Mouse (Mus musculus) intestine, embryonic 15.5 days (tissue): ENCODE data around the gene Serpina9. TPM values are rescaled to one million over a fixed set of nuclear protein-coding genes. Genes with fewer than 3 reads are reported as not detected.

ENCODE experiments used
- ATAC-seq: fragments of 200-750 bp; cut with Nextera tagmentation; 2 replicates; pipeline ENCODE4 v1.8.0; 2017; ENCODE audit warnings: moderate TSS enrichment, moderate library complexity
- H3K27ac ChIP-seq: fragments of 300-500 bp; sonication (generic); 2 replicates; pipeline ENCODE4 v1.5.1; 2015; ENCODE audit warnings: mild to moderate bottlenecking, inconsistent platforms
- H3K27me3 ChIP-seq: fragments of 300-500 bp; sonication (generic); replicated peaks from 2 replicates; pipeline ENCODE4 v1.6.1; 2015; ENCODE audit warnings: inconsistent platforms
- H3K36me3 ChIP-seq: fragments of 300-500 bp; sonication (generic); 2 replicates; pipeline ENCODE4 v1.6.1; 2015; ENCODE audit warnings: inconsistent platforms
- H3K4me1 ChIP-seq: fragments of 300-500 bp; sonication (generic); replicated peaks from 2 replicates; pipeline ENCODE4 v1.6.1; 2015; ENCODE audit warnings: inconsistent platforms
- H3K4me2 ChIP-seq: fragments of 300-500 bp; sonication (generic); replicated peaks from 2 replicates; pipeline ENCODE4 v1.6.1; 2015; ENCODE audit warnings: mild to moderate bottlenecking, inconsistent platforms
- H3K4me3 ChIP-seq: fragments of 300-500 bp; sonication (generic); replicated peaks from 2 replicates; pipeline ENCODE4 v1.5.1; 2015; ENCODE audit warnings: inconsistent platforms
- H3K9ac ChIP-seq: fragments of 300-500 bp; sonication (generic); 2 replicates; pipeline ENCODE4 v1.6.1; 2015; ENCODE audit warnings: inconsistent platforms
- H3K9me3 ChIP-seq: fragments of 300-500 bp; sonication (generic); 2 replicates; pipeline ENCODE4 v1.6.1; 2016; ENCODE audit warnings: inconsistent platforms
- WGBS: fragments of 180-500 bp; shearing (Covaris S2); methylation state at CpG from one replicate; pipeline ENCODE4 v1.1.7; 2015; 5-methylcytosine and 5-hydroxymethylcytosine counted together
- polyA plus RNA-seq: library from polyadenylated mRNA; unstranded; fragments of >200 nt; fragmentation: Nextera tagmentation; extraction: Ambion mirVana; gene quantifications from 2 replicates; pipeline ENCODE4 v1.2.1, GENCODE M21; 2015

Serpina9 gene
- polyA plus RNA-seq = not detected in 2 replicates

GRCm38 (mm10) chr12:104013620-104014019, at the start of gene Serpina9:
Gene Serpina9, minus strand, starts transcription at chr12:104013755.
- Histone ChIP-seq H3K36me3 (no peaks in the 10 kb centered on the region), H3K9ac (no peak within 1 kb of the TSS), H3K4me3 (no peak within 1 kb of the TSS), H3K27ac (no peak within 1 kb of the TSS), H3K27me3 (no peaks in the 10 kb centered on the region), H3K4me2 (no peak within 1 kb of the TSS), H3K4me1 (no peaks in the 10 kb centered on the region), H3K9me3 (no peaks in the 10 kb centered on the region)
- 76% methylated on average over 6 of the region's 6 CpGs for WGBS
- no peak for ATAC-seq

GRCm38 (mm10) chr12:104061862-104062261, 48.3 kb upstream of the Serpina9 start:
- no peak for ATAC-seq
- H3K4me3 ChIP-seq = no peak overlapping the region
- no peaks in the 10 kb centered on the region for H3K27me3 ChIP-seq
- no peaks in the 10 kb centered on the region for H3K4me1 ChIP-seq
- no peaks in the 10 kb centered on the region for H3K36me3 ChIP-seq
- no peaks in the 10 kb centered on the region for H3K9me3 ChIP-seq
- no peak overlapping the region for H3K4me2 ChIP-seq
- H3K27ac ChIP-seq = no peak overlapping the region
- WGBS = 48% methylated on average over 2 of the region's 2 CpGs
- no peak overlapping the region for H3K9ac ChIP-seq

GRCm38 (mm10) chr12:104060126-104060525, 46.6 kb upstream of the Serpina9 start:
- H3K4me1 ChIP-seq = no peaks in the 10 kb centered on the region
- no peak overlapping the region for H3K4me3 ChIP-seq
- H3K9me3 ChIP-seq = no peaks in the 10 kb centered on the region
- no peak for ATAC-seq
- H3K9ac ChIP-seq = no peak overlapping the region
- H3K27ac ChIP-seq = no peak overlapping the region
- H3K27me3 ChIP-seq = no peaks in the 10 kb centered on the region
- H3K4me2 ChIP-seq = no peak overlapping the region
- no peaks in the 10 kb centered on the region for H3K36me3 ChIP-seq
- WGBS = 75% methylated on average over 6 of the region's 6 CpGs

- no peaks in the 10 kb centered on the region for H3K27me3 ChIP-seq
- H3K27ac ChIP-seq = no peak overlapping the region
- WGBS = 85% methylated on average over 7 of the region's 7 CpGs
- no peak overlapping the region for H3K9ac ChIP-seq
- H3K4me1 ChIP-seq = no peaks in the 10 kb centered on the region
- no peaks in the 10 kb centered on the region for H3K9me3 ChIP-seq
- H3K4me2 ChIP-seq = no peak overlapping the region
- no peak for ATAC-seq
- no peaks in the 10 kb centered on the region for H3K36me3 ChIP-seq
- no peak overlapping the region for H3K4me3 ChIP-seq
These were observed 44.0 kb upstream of the Serpina9 start for GRCm38 (mm10) chr12:104057531-104057930.

GRCm38 (mm10) chr12:104057050-104057449, 43.5 kb upstream of the Serpina9 start:
- Histone ChIP-seq H3K27ac (no peak overlapping the region), H3K9ac (no peak overlapping the region), H3K4me1 (no peaks in the 10 kb centered on the region), H3K27me3 (no peaks in the 10 kb centered on the region), H3K36me3 (no peaks in the 10 kb centered on the region), H3K4me3 (no peak overlapping the region), H3K9me3 (no peaks in the 10 kb centered on the region), H3K4me2 (no peak overlapping the region)
- ATAC-seq = no peak
- 30% methylated on average over 4 of the region's 4 CpGs for WGBS

GRCm38 (mm10) chr12:104055755-104056154, 42.2 kb upstream of the Serpina9 start:
- no peaks in the 10 kb centered on the region for H3K9me3 ChIP-seq
- no peaks in the 10 kb centered on the region for H3K36me3 ChIP-seq
- H3K27ac ChIP-seq = no peak overlapping the region
- H3K9ac ChIP-seq = no peak overlapping the region
- 79% methylated on average over 8 of the region's 8 CpGs for WGBS
- ATAC-seq = no peak
- no peak overlapping the region for H3K4me2 ChIP-seq
- no peaks in the 10 kb centered on the region for H3K4me1 ChIP-seq
- no peak overlapping the region for H3K4me3 ChIP-seq
- no peaks in the 10 kb centered on the region for H3K27me3 ChIP-seq

DNA sequence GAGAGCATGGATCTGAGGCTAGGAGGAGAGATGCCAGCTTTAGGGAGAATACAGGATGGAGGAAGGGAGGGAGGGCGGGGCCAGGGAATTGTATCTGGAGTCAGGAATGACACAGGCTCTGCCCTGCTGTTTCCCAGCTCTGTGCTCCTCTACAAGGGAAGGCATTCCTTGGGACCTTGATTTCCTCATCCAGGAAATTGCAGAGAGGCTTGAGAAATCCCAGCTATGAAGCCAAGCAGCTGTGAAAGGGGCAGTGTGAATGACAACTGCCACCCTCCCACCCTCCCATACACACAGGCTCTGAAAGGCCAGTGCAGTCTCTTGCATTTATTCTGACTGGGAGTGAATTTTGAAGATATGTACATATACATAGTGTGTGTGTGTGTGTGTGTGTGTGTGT, 40.4 kb upstream of the Serpina9 start:
- no peak overlapping the region for H3K4me3 ChIP-seq
- H3K4me1 ChIP-seq = no peaks in the 10 kb centered on the region
- ATAC-seq = no peak
- WGBS = 64% methylated on average over 1 of the region's 1 CpGs
- H3K9ac ChIP-seq = no peak overlapping the region
- H3K27ac ChIP-seq = no peak overlapping the region
- H3K9me3 ChIP-seq = no peaks in the 10 kb centered on the region
- no peaks in the 10 kb centered on the region for H3K27me3 ChIP-seq
- no peak overlapping the region for H3K4me2 ChIP-seq
- H3K36me3 ChIP-seq = no peaks in the 10 kb centered on the region

DNA sequence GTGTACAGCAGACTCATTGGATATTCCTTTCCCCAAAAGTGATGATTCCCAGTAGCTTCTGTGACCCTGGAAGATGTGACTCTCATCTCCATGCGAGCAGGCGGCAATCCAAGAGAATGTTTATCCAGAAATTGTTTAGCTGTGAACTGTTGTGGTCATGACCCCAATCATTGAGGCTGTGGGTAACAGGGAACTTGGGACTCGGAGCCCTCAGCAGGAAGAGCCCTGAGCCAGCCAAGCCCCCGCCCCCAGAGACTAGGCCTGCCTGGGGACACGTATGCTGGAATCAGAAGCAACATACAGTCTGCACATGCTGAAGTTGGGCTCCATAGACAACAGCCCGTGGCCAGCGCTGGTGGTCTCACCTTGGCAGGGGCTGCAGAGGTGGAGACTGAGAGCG, 32.2 kb upstream of the Serpina9 start:
- no peak overlapping the region for H3K27ac ChIP-seq
- WGBS = 72% methylated on average over 8 of the region's 8 CpGs
- H3K4me2 ChIP-seq = no peak overlapping the region
- no peaks in the 10 kb centered on the region for H3K27me3 ChIP-seq
- ATAC-seq = no peak
- no peaks in the 10 kb centered on the region for H3K36me3 ChIP-seq
- H3K9ac ChIP-seq = no peak overlapping the region
- H3K9me3 ChIP-seq = no peaks in the 10 kb centered on the region
- H3K4me3 ChIP-seq = no peak overlapping the region
- no peaks in the 10 kb centered on the region for H3K4me1 ChIP-seq

DNA sequence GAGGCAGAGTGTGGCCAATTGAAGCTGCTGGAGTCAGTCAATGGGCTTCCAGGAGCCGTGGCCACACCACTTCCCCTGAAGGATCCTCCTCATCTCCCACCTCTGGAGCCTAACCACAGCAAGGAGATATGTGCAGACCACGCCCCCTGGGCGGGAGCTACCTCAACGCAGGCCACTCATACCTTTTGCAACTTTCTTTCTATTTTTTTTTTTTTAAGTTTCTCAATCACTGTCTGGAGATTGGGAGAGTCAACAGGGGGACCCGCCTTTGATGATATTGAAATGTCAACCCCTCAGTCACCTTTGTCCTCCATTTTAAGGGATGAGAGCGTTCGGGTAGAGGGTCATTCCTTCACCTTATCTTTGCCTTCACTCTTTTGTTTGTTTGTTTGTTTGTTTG, 30.8 kb upstream of the Serpina9 start, which contains the start of gene Serpina12:
TSS of gene Serpina12 (minus strand) at position 101 of the 400 bp plus-strand sequence.
- Histone ChIP-seq H3K9ac (no peak within 1 kb of the TSS), H3K4me3 (no peak within 1 kb of the TSS), H3K9me3 (no peaks in the 10 kb centered on the region), H3K36me3 (no peaks in the 10 kb centered on the region), H3K27me3 (no peaks in the 10 kb centered on the region), H3K4me1 (no peaks in the 10 kb centered on the region), H3K27ac (no peak within 1 kb of the TSS), H3K4me2 (no peak within 1 kb of the TSS)
- 86% methylated on average over 7 of the region's 7 CpGs for WGBS
- no peak for ATAC-seq

- Histone ChIP-seq H3K36me3 (no peaks in the 10 kb centered on the region), H3K27me3 (no peaks in the 10 kb centered on the region), H3K4me1 (no peaks in the 10 kb centered on the region), H3K27ac (no peak overlapping the region), H3K9ac (no peak overlapping the region), H3K4me2 (no peak overlapping the region), H3K9me3 (no peaks in the 10 kb centered on the region), H3K4me3 (no peak overlapping the region)
- ATAC-seq = no peak
- 87% methylated on average over 2 of the region's 2 CpGs for WGBS
These were observed 29.2 kb upstream of the Serpina9 start for GRCm38 (mm10) chr12:104042753-104043152.

DNA sequence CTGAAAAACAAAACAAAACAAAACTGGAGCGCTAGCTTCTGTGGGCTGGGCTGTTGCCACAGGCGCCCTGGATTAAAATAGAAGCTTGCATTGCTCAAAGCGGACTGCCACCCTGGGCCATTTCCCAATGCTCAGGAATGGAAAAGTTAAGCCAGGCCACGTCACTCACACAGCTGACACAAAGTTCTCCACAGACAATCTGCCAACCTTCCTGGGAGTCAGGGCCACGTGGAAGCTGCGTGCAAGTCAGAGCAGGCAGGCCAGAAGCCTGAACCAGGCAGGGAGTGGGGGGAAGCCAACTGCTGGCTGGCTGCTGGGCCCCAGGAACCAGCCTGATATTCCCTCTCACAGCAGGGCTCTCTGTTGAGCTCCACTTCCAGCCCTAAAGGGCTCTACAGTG, 27.8 kb upstream of the Serpina9 start:
- H3K27ac ChIP-seq = no peak overlapping the region
- WGBS = 76% methylated on average over 6 of the region's 6 CpGs

DNA sequence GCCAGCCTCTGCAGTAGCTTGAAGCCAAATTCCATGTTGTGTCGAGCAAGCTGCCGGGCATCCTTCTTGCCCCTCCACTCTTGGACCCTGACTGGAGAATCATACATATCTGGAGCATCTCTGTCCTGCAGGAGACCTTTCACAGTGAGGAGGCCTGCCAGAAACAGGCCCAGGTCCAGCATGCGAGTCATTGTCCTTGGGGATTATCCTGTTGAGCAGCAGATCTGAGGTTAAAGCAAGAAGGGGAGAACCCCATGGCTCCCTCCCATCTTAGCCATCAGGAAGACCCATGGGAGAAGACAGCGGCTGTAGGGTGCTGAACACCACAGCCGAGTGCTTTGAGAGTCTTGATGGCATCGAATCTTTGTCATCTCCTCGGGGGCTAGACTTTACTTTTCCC, 24.6 kb upstream of the Serpina9 start:
- ATAC-seq = no peak

More for the DNA sequence above, 27.8 kb upstream of the Serpina9 start:
- Histone ChIP-seq H3K27me3 (no peaks in the 10 kb centered on the region), H3K4me1 (no peaks in the 10 kb centered on the region), H3K4me2 (no peak overlapping the region), H3K9me3 (no peaks in the 10 kb centered on the region), H3K36me3 (no peaks in the 10 kb centered on the region), H3K9ac (no peak overlapping the region), H3K4me3 (no peak overlapping the region)
- ATAC-seq = no peak

GRCm38 (mm10) chr12:104033752-104034151, 20.2 kb upstream of the Serpina9 start:
- no peaks in the 10 kb centered on the region for H3K27me3 ChIP-seq
- H3K4me3 ChIP-seq = no peak overlapping the region
- no peak for ATAC-seq
- H3K9me3 ChIP-seq = no peaks in the 10 kb centered on the region
- 100% methylated on average over 1 of the region's 1 CpGs for WGBS
- no peaks in the 10 kb centered on the region for H3K36me3 ChIP-seq
- no peaks in the 10 kb centered on the region for H3K4me1 ChIP-seq
- no peak overlapping the region for H3K4me2 ChIP-seq
- H3K27ac ChIP-seq = no peak overlapping the region
- H3K9ac ChIP-seq = no peak overlapping the region

More for the DNA sequence above, 24.6 kb upstream of the Serpina9 start:
- H3K4me2 ChIP-seq = no peak overlapping the region
- no peaks in the 10 kb centered on the region for H3K27me3 ChIP-seq
- WGBS = 91% methylated on average over 7 of the region's 7 CpGs
- no peak overlapping the region for H3K4me3 ChIP-seq
- no peak overlapping the region for H3K9ac ChIP-seq
- no peaks in the 10 kb centered on the region for H3K4me1 ChIP-seq
- no peaks in the 10 kb centered on the region for H3K36me3 ChIP-seq
- H3K27ac ChIP-seq = no peak overlapping the region
- H3K9me3 ChIP-seq = no peaks in the 10 kb centered on the region
